Mouse (Mus musculus) midbrain, postnatal 0 days (tissue): ENCODE measurements around the gene Eml6. TPM values are rescaled to one million over a fixed set of nuclear protein-coding genes. Genes with fewer than 3 reads are reported as not detected.

ENCODE experiments used
- ATAC-seq: fragments of 200-750 bp; cut with Nextera tagmentation; 2 replicates; pipeline ENCODE4 v1.8.0; 2017; ENCODE audit warnings: moderate number of reproducible peaks, mild to moderate bottlenecking, moderate TSS enrichment, moderate library complexity; ENCODE audit not compliant: low FRiP score
- DNase-seq: peaks from one replicate; pipeline ENCODE4 v3.0.0-alpha.2; 2015; ENCODE audit warnings: low spot score
- H3K27ac ChIP-seq: fragments of 300-500 bp; sonication (generic); 2 replicates; pipeline ENCODE4 v1.5.1; 2014; ENCODE audit warnings: low read depth, mild to moderate bottlenecking, low read length, mixed read lengths
- H3K27me3 ChIP-seq: fragments of 300-500 bp; sonication (generic); 2 replicates; pipeline ENCODE4 v1.6.1; 2014; ENCODE audit warnings: low read length, control low read depth, mixed read lengths; ENCODE audit not compliant: insufficient read depth
- H3K36me3 ChIP-seq: fragments of 300-500 bp; sonication (generic); 2 replicates; pipeline ENCODE4 v1.6.1; 2014; ENCODE audit warnings: low read length, control low read depth, mixed read lengths; ENCODE audit not compliant: insufficient read depth
- H3K4me1 ChIP-seq: fragments of 300-500 bp; sonication (generic); 2 replicates; pipeline ENCODE4 v1.6.1; 2014; ENCODE audit warnings: mild to moderate bottlenecking, control low read depth, antibody characterized with exemption, low read length, mixed read lengths; ENCODE audit not compliant: insufficient read depth
- H3K4me2 ChIP-seq: fragments of 300-500 bp; sonication (generic); 2 replicates; pipeline ENCODE4 v1.6.1; 2014; ENCODE audit warnings: low read depth, mild to moderate bottlenecking, low read length, mixed read lengths; ENCODE audit not compliant: poor library complexity, severe bottlenecking
- H3K4me3 ChIP-seq: fragments of 300-500 bp; sonication (generic); 2 replicates; pipeline ENCODE4 v1.5.1; 2014; ENCODE audit warnings: low read depth, mild to moderate bottlenecking, low read length, moderate library complexity
- H3K9ac ChIP-seq: fragments of 300-500 bp; sonication (generic); replicated peaks from 2 replicates; pipeline ENCODE4 v1.6.1; 2014; ENCODE audit warnings: mild to moderate bottlenecking, low read length, moderate library complexity, mixed read lengths; ENCODE audit not compliant: poor library complexity, severe bottlenecking
- H3K9me3 ChIP-seq: fragments of 300-500 bp; sonication (generic); 2 replicates; pipeline ENCODE4 v1.6.1; 2016; ENCODE audit warnings: low read length, control low read depth
- CTCF ChIP-seq: IDR thresholded peaks from 2 replicates; pipeline ENCODE4 v1.5.1; 2016; ENCODE audit warnings: antibody characterized with exemption, mild to moderate bottlenecking
- WGBS: fragments of 180-500 bp; shearing (Covaris S2); extraction: QIAGEN DNeasy Blood & Tissue Kit; methylation state at CpG from one replicate; pipeline ENCODE4 v1.1.7; 2014; 5-methylcytosine and 5-hydroxymethylcytosine counted together
- polyA plus RNA-seq: library from polyadenylated mRNA; unstranded; fragments of >200 nt; fragmentation: Nextera tagmentation; extraction: Ambion mirVana; gene quantifications from 2 replicates; pipeline ENCODE4 v1.2.1, GENCODE M21; 2015
- total RNA-seq: library from RNA; depleted of rRNA; stranded (reverse); fragments of >200 nt; gene quantifications from 2 replicates; pipeline ENCODE4 v1.2.3, GENCODE M21; 2014

Gene Eml6
- total and polyA plus RNA-seq, 2 experiments from 2014 or later, result 4.8 to 20.1 TPM

- H3K4me1 ChIP-seq, result no peaks in the 10 kb centered on the region
- TF ChIP-seq CTCF, result no peak
Measured at GRCm38 (mm10) chr11:29794475-29794874, 231.4 kb downstream of the Eml6 start.

GRCm38 (mm10) chr11:29790796-29791195 lies 235.0 kb downstream of the Eml6 start:
- Histone ChIP-seq H3K9ac (no peak overlapping the region), H3K9me3 (no peaks in the 10 kb centered on the region), H3K27me3 (no peaks in the 10 kb centered on the region), H3K4me1 (peaks cover 3% of the 10 kb centered on the region; the same call in 1 of the 2 replicates), H3K4me3 (no peak overlapping the region), H3K27ac (no peak overlapping the region), H3K36me3 (peaks cover 32% of the 10 kb centered on the region; the same call in 1 of the 2 replicates), H3K4me2 (no peak overlapping the region)
- DNase-seq (no peak), ATAC-seq (no peak)
- TF ChIP-seq CTCF, result no peak
- WGBS, result 80% methylated on average over 2 of the region's 2 CpGs

More at GRCm38 (mm10) chr11:29794475-29794874, 231.4 kb downstream of the Eml6 start:
- H3K9me3 ChIP-seq, result no peaks in the 10 kb centered on the region
- H3K4me2 ChIP-seq, result no peak overlapping the region
- H3K9ac ChIP-seq, result no peak overlapping the region
- H3K36me3 ChIP-seq, result peaks cover 32% of the 10 kb centered on the region; the same call in 1 of the 2 replicates
- no peak for DNase-seq
- ATAC-seq, result no peak
- H3K27ac ChIP-seq, result no peak overlapping the region
- no peaks in the 10 kb centered on the region for H3K27me3 ChIP-seq
- WGBS, result 53% methylated on average over 2 of the region's 2 CpGs
- H3K4me3 ChIP-seq, result no peak overlapping the region

- H3K27me3 ChIP-seq, result no peaks in the 10 kb centered on the region
- no peak overlapping the region for H3K9ac ChIP-seq
- peak; percentile 82 for DNase-seq
- H3K36me3 ChIP-seq, result peaks cover 23% of the 10 kb centered on the region; the same call in 1 of the 2 replicates
- no peak overlapping the region for H3K4me2 ChIP-seq
- peak overlapping the region; percentile 48 for H3K27ac ChIP-seq
- peaks cover 3% of the 10 kb centered on the region; the same call in 1 of the 2 replicates for H3K4me1 ChIP-seq
- H3K9me3 ChIP-seq, result no peaks in the 10 kb centered on the region
- WGBS, result 62% methylated on average over 6 of the region's 6 CpGs
- peak; percentile 87 for ATAC-seq
- TF ChIP-seq CTCF, result no peak
- no peak overlapping the region for H3K4me3 ChIP-seq
Measured at GRCm38 (mm10) chr11:29788921-29789638, 236.8 kb downstream of the Eml6 start.

GRCm38 (mm10) chr11:29788499-29788898 lies 237.3 kb downstream of the Eml6 start:
- Histone ChIP-seq H3K9me3 (no peaks in the 10 kb centered on the region), H3K9ac (no peak overlapping the region), H3K4me2 (no peak overlapping the region), H3K27me3 (no peaks in the 10 kb centered on the region), H3K4me3 (no peak overlapping the region), H3K4me1 (peaks cover 3% of the 10 kb centered on the region; the same call in 1 of the 2 replicates), H3K27ac (0 out of 2 replicates have a peak overlapping the region, but pooled peaks have one; percentile 48), H3K36me3 (peaks cover 18% of the 10 kb centered on the region; the same call in 1 of the 2 replicates)
- WGBS, result 3% methylated on average over 1 of the region's 1 CpGs
- ATAC-seq (peak; percentile 12; the same call in 1 of the 2 replicates), DNase-seq (no peak)
- no peak for TF ChIP-seq CTCF

GRCm38 (mm10) chr11:29787473-29787872 lies 238.4 kb downstream of the Eml6 start:
- TF ChIP-seq CTCF, result no peak
- no peak overlapping the region for H3K4me2 ChIP-seq
- H3K9me3 ChIP-seq, result no peaks in the 10 kb centered on the region
- 31% methylated on average over 5 of the region's 5 CpGs for WGBS
- H3K9ac ChIP-seq, result no peak overlapping the region
- H3K27me3 ChIP-seq, result no peaks in the 10 kb centered on the region
- no peak for ATAC-seq
- H3K27ac ChIP-seq, result no peak overlapping the region
- peaks cover 3% of the 10 kb centered on the region; the same call in 1 of the 2 replicates for H3K4me1 ChIP-seq
- no peak overlapping the region for H3K4me3 ChIP-seq
- DNase-seq, result no peak
- H3K36me3 ChIP-seq, result peaks cover 22% of the 10 kb centered on the region

- no peak for DNase-seq
- ATAC-seq, result no peak
- H3K4me3 ChIP-seq, result no peak overlapping the region
- no peak overlapping the region for H3K4me2 ChIP-seq
- WGBS, result 85% methylated on average over 6 of the region's 6 CpGs
- no peak for TF ChIP-seq CTCF
- no peaks in the 10 kb centered on the region for H3K27me3 ChIP-seq
- peaks cover 19% of the 10 kb centered on the region for H3K36me3 ChIP-seq
- peaks cover 3% of the 10 kb centered on the region; the same call in 1 of the 2 replicates for H3K4me1 ChIP-seq
- H3K27ac ChIP-seq, result no peak overlapping the region
- no peaks in the 10 kb centered on the region for H3K9me3 ChIP-seq
- no peak overlapping the region for H3K9ac ChIP-seq
Measured at GRCm38 (mm10) chr11:29786583-29787219, 239.1 kb downstream of the Eml6 start.
